Mouse (Mus musculus) lung, postnatal 0 days (tissue): Measurements from ENCODE around the gene Spata25.

Experiments
- CTCF ChIP-seq: IDR thresholded peaks from 2 replicates; pipeline ENCODE4 v1.5.1; 2016; ENCODE audit warnings: antibody characterized with exemption, mild to moderate bottlenecking
- EP300 ChIP-seq: IDR thresholded peaks from 2 replicates; pipeline ENCODE4 v1.6.1; 2016; ENCODE audit warnings: antibody characterized with exemption, mild to moderate bottlenecking, control low read depth

- no peak for TF ChIP-seq CTCF
- TF ChIP-seq EP300 = no peak
These were observed 32.8 kb upstream of the Spata25 start for GRCm38 (mm10) chr2:164861094-164861493.
